Mouse (Mus musculus): ENCODE measurements at regions not wholly inside any gene's neighbourhood (a gene's known extent, or its start where the extent isn't known, plus 50 kb on each side); places are given as distances from the start of the nearest gene placed in this dataset.

GRCm38 (mm10) chr17:79501031-79501474 is 110.6 kb upstream of the Rmdn2 start:
- no peak for DNase-seq

GRCm38 (mm10) chr17:79501926-79502325 is 109.7 kb upstream of the Rmdn2 start:
- no peak for DNase-seq

GRCm38 (mm10) chr17:79503037-79503436 is 108.6 kb upstream of the Rmdn2 start:
- no peak for DNase-seq

- DNase-seq: no peak
Observed at GRCm38 (mm10) chr17:79504209-79504608, 107.5 kb upstream of the Rmdn2 start.

- DNase-seq: no peak
Observed at GRCm38 (mm10) chr17:79505565-79505964, 106.1 kb upstream of the Rmdn2 start.

- no peak for DNase-seq
Observed at GRCm38 (mm10) chr17:79509281-79509680, 102.4 kb upstream of the Rmdn2 start.

- DNase-seq: no peak
Observed at GRCm38 (mm10) chr17:79509957-79510710, 101.5 kb upstream of the Rmdn2 start.

GRCm38 (mm10) chr17:79511218-79511617 is 100.4 kb upstream of the Rmdn2 start:
- peak; percentile 8 for DNase-seq

- no peak for DNase-seq
Observed at GRCm38 (mm10) chr17:79514076-79514475, 97.6 kb upstream of the Rmdn2 start.

GRCm38 (mm10) chr17:79518185-79518584 is 93.5 kb upstream of the Rmdn2 start:
- DNase-seq: no peak

- no peak for DNase-seq
Observed at GRCm38 (mm10) chr17:79518696-79519095, 93.0 kb upstream of the Rmdn2 start.

GRCm38 (mm10) chr17:79519356-79519755 is 92.3 kb upstream of the Rmdn2 start:
- DNase-seq: no peak

- DNase-seq: no peak
Observed at GRCm38 (mm10) chr17:79520283-79520682, 91.4 kb upstream of the Rmdn2 start.

- DNase-seq: no peak
Observed at GRCm38 (mm10) chr17:79521691-79522090, 90.0 kb upstream of the Rmdn2 start.

- DNase-seq: no peak
Observed at GRCm38 (mm10) chr17:79523230-79523629, 88.4 kb upstream of the Rmdn2 start.

- no peak for DNase-seq
Observed at GRCm38 (mm10) chr17:79527391-79527790, 84.3 kb upstream of the Rmdn2 start.

- no peak for DNase-seq
Observed at GRCm38 (mm10) chr17:79536549-79536948, 75.1 kb upstream of the Rmdn2 start.

- DNase-seq: no peak
Observed at GRCm38 (mm10) chr17:79538789-79539188, 72.9 kb upstream of the Rmdn2 start.

GRCm38 (mm10) chr17:79540038-79540437 is 71.6 kb upstream of the Rmdn2 start:
- DNase-seq: no peak

- DNase-seq: no peak
Observed at GRCm38 (mm10) chr17:79540511-79540910, 71.2 kb upstream of the Rmdn2 start.

- peak; percentile 68 for DNase-seq
Observed at GRCm38 (mm10) chr17:79543907-79544522, 67.6 kb upstream of the Rmdn2 start.

- DNase-seq: no peak
Observed at GRCm38 (mm10) chr17:79545878-79546277, 65.8 kb upstream of the Rmdn2 start.

GRCm38 (mm10) chr17:79547075-79547474 is 64.6 kb upstream of the Rmdn2 start:
- no peak for DNase-seq

- no peak for DNase-seq
Observed at GRCm38 (mm10) chr17:79547524-79547923, 64.1 kb upstream of the Rmdn2 start.

Measured in adrenal gland, postnatal 14 days (tissue).